Mouse (Mus musculus): ENCODE data around the gene Rilp.

DNA sequence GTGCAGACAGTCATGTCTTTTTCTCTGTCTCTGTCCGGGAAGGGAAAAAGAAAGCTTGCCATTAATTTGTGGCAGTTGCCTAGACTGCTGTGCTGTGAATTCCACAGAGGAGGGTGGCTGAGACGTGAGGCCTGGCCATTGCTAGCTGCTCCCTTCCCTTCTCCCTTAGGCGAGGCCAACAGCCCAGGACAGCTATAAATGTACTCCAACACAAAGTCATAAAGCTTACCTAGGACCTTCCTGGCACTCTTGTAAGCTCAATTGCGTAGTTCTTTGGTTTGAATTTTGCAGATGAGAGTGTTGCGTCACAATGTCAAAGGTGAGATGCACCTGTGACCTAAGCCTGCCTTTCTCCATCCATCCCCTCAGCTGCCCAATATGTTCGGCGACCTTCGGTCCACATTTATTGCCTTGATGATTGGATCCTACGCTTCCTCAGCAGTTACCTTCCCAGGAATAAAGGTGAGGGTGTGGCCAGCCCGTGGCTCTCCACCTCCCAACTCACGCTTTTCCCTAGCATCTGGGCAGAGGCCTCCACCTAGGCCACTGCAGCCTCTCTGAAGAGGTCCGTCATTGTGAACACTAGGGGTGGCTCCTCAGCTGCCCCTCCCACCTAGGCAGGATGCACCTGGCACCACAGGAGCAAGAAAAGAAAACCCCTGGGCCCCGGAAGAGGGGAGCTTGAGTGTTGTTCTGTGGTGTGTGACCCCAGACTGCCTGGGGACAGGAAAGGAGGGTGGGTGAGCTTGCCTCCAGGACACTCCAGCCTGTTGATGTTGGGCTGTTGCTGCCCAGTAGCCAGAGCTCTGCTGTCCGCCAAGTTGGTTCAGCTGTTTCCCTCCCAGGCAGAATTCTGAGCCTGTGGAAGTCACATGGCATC, 50.9 kb downstream of the Rilp start:
- TF ChIP-seq CTCF (IDR thresholded peaks at IDR 0.05; ENCODE audit: low read depth, low read length) = no peak
- no peak for TF ChIP-seq POLR2A (IDR thresholded peaks at IDR 0.05; ENCODE audit: insufficient read depth, low read length)
- no peak for TF ChIP-seq EP300 (IDR thresholded peaks at IDR 0.05; ENCODE audit: insufficient read depth, low read depth, low read length)
